ENCODE assay signal across 16 mouse cellular contexts in genomic region chr9:103818998-103819397, GRCm38 (mm10). TPM values are rescaled to one million over a fixed set of nuclear protein-coding genes. Genes with fewer than 3 reads are reported as not detected.
"Had no signal": no experiment of that assay in that cellular context is flagged by ENCODE, and none has a peak within 500 bp of the region (broad histone marks: within the 10 kb centered on the region; RNA-seq: fewer than 3 reads in every experiment).

No protein-coding gene starts in this region.

- H3K9ac ChIP-seq: limb, embryonic 12.5 days; liver, embryonic 13.5 days; liver, postnatal 0 days; lung, embryonic 15.5 days; midbrain, embryonic 12.5 days; neural tube, embryonic 15.5 days had no signal

- H3K27ac ChIP-seq: limb, embryonic 12.5 days; liver, embryonic 13.5 days; lung, embryonic 15.5 days; macrophage; midbrain, embryonic 12.5 days; neural tube, embryonic 15.5 days; stomach, postnatal 0 days had no signal

- DNase-seq: kidney, adult 2 months; kidney, postnatal 25 days; liver; liver, embryonic 13.5 days; liver, postnatal 0 days; right cerebral cortex, adult 18-20 months; right cerebral cortex, postnatal 25 days; thymus, adult 2 months; thymus, postnatal 25 days had no signal

- ATAC-seq: liver, postnatal 0 days had no signal

- H3K4me3 ChIP-seq: limb, embryonic 12.5 days; liver, embryonic 13.5 days; lung, embryonic 15.5 days; megakaryocyte, embryonic 14.5 days; midbrain, embryonic 12.5 days; neural tube, embryonic 15.5 days had no signal

- H3K4me1 ChIP-seq: limb, embryonic 12.5 days; liver, embryonic 13.5 days; lung, embryonic 15.5 days; megakaryocyte, embryonic 14.5 days; midbrain, embryonic 12.5 days; neural tube, embryonic 15.5 days had no signal

- H3K9me3 ChIP-seq: limb, embryonic 12.5 days; liver, embryonic 13.5 days; lung, embryonic 15.5 days; midbrain, embryonic 12.5 days; neural tube, embryonic 15.5 days had no signal

- H3K36me3 ChIP-seq: limb, embryonic 12.5 days; liver, embryonic 13.5 days; lung, embryonic 15.5 days; midbrain, embryonic 12.5 days; neural tube, embryonic 15.5 days had no signal

- H3K4me2 ChIP-seq: limb, embryonic 12.5 days; liver, embryonic 13.5 days; lung, embryonic 15.5 days; midbrain, embryonic 12.5 days; neural tube, embryonic 15.5 days had no signal

- H3K27me3 ChIP-seq: limb, embryonic 12.5 days; liver, embryonic 13.5 days; lung, embryonic 15.5 days; megakaryocyte, embryonic 14.5 days; midbrain, embryonic 12.5 days; neural tube, embryonic 15.5 days had no signal

RNA-seq across cellular contexts. Expression of gene Tmem108, which starts 57.4 kb away (rescaled TPM):
- polyA plus RNA-seq: macrophage had no signal
